Mouse (Mus musculus) testis, adult 2 months (tissue): ENCODE results near the gene Flrt3. TPM values are rescaled to one million over a fixed set of nuclear protein-coding genes. Genes with fewer than 3 reads are reported as not detected.

ENCODE experiments used
- H3K27ac ChIP-seq: fragments of 200-500 bp; 2 replicates; pipeline ENCODE4 v1.5.1; 2012; ENCODE audit warnings: low read depth, low read length; ENCODE audit not compliant: control insufficient read depth, insufficient read depth
- H3K27me3 ChIP-seq: fragments of 200-500 bp; 2 replicates; pipeline ENCODE4 v1.6.1; 2012; ENCODE audit warnings: mild to moderate bottlenecking, low read length, moderate library complexity; ENCODE audit not compliant: control insufficient read depth, insufficient read depth
- H3K36me3 ChIP-seq: fragments of 200-500 bp; 2 replicates; pipeline ENCODE4 v1.6.1; 2012; ENCODE audit warnings: mild to moderate bottlenecking, low read length; ENCODE audit not compliant: control insufficient read depth, insufficient read depth
- H3K4me1 ChIP-seq: fragments of 200-500 bp; 2 replicates; pipeline ENCODE4 v1.6.1; 2012; ENCODE audit warnings: low read length; ENCODE audit not compliant: control insufficient read depth, insufficient read depth
- H3K4me3 ChIP-seq: fragments of 200-500 bp; 2 replicates; pipeline ENCODE4 v1.5.1; 2012; ENCODE audit warnings: low read depth, mild to moderate bottlenecking, low read length, moderate library complexity, mixed read lengths; ENCODE audit not compliant: control insufficient read depth
- CTCF ChIP-seq: fragments of 200-500 bp; IDR thresholded peaks from 2 replicates; pipeline ENCODE4 v1.5.1; 2012; ENCODE audit warnings: low read depth, mild to moderate bottlenecking, inconsistent platforms, low read length, moderate library complexity; ENCODE audit not compliant: control insufficient read depth, insufficient read depth, insufficient replicate concordance
- POLR2A ChIP-seq: fragments of 200-500 bp; IDR thresholded peaks from 2 replicates; pipeline ENCODE4 v1.6.1; 2012; ENCODE audit warnings: low read depth, mild to moderate bottlenecking, inconsistent platforms, low read length, moderate library complexity; ENCODE audit not compliant: control insufficient read depth
- polyA plus RNA-seq: library from polyadenylated mRNA; depleted of rRNA; stranded (reverse); fragments of >200 nt; gene quantifications from 2 replicates; pipeline ENCODE4 v1.2.3, GENCODE M21; 2012

The Flrt3 gene
- polyA plus RNA-seq, 1 experiment, result 0.51 TPM

GRCm38 (mm10) chr2:140653481-140653880, 17.8 kb downstream of the Flrt3 start:
- TF ChIP-seq CTCF, result no peak
- TF ChIP-seq POLR2A, result no peak
- Histone ChIP-seq H3K36me3 (no peaks in the 10 kb centered on the region), H3K27me3 (no peaks in the 10 kb centered on the region), H3K4me3 (no peak overlapping the region), H3K27ac (no peak overlapping the region), H3K4me1 (no peaks in the 10 kb centered on the region)

- H3K27me3 ChIP-seq, result no peaks in the 10 kb centered on the region
- H3K27ac ChIP-seq, result no peak overlapping the region
- no peak for TF ChIP-seq CTCF
- TF ChIP-seq POLR2A, result no peak
- H3K4me3 ChIP-seq, result no peak overlapping the region
- no peaks in the 10 kb centered on the region for H3K36me3 ChIP-seq
- H3K4me1 ChIP-seq, result no peaks in the 10 kb centered on the region
Observed at GRCm38 (mm10) chr2:140621730-140622337, 49.4 kb downstream of the Flrt3 start.

GRCm38 (mm10) chr2:140615451-140615850, 55.8 kb downstream of the Flrt3 start:
- Histone ChIP-seq H3K4me3 (no peak overlapping the region), H3K27me3 (no peaks in the 10 kb centered on the region), H3K4me1 (no peaks in the 10 kb centered on the region), H3K36me3 (no peaks in the 10 kb centered on the region), H3K27ac (no peak overlapping the region)
- TF ChIP-seq CTCF, result no peak
- no peak for TF ChIP-seq POLR2A
